Mouse (Mus musculus) cerebellum, adult 2 months (tissue): ENCODE data around the gene Kcnh1. TPM values are rescaled to one million over a fixed set of nuclear protein-coding genes. Genes with fewer than 3 reads are reported as not detected.

Experiments used
- DNase-seq, 2 experiments: peaks; one replicate each; pipeline ENCODE4 v3.0.0; 2021
- H3K27ac ChIP-seq: fragments of 200-500 bp; 2 replicates; pipeline ENCODE4 v1.5.1; 2012; ENCODE audit warnings: low read length, control low read depth, inconsistent platforms; ENCODE audit not compliant: insufficient read depth
- H3K27me3 ChIP-seq: fragments of 200-500 bp; 2 replicates; pipeline ENCODE4 v1.6.1; 2012; ENCODE audit warnings: inconsistent platforms, mild to moderate bottlenecking, low read length, moderate library complexity; ENCODE audit not compliant: control insufficient read depth, insufficient read depth
- H3K4me1 ChIP-seq: fragments of 200-500 bp; 2 replicates; pipeline ENCODE4 v1.6.1; 2011; ENCODE audit warnings: low read length; ENCODE audit not compliant: control insufficient read depth, insufficient read depth
- H3K4me3 ChIP-seq: fragments of 200-500 bp; replicated peaks from 2 replicates; pipeline ENCODE3; 2011; ENCODE audit warnings: mild to moderate bottlenecking, low read depth, low read length, control low read depth; ENCODE audit not compliant: insufficient read depth
- CTCF ChIP-seq: fragments of 200-500 bp; IDR thresholded peaks from 2 replicates; pipeline ENCODE4 v1.5.1; 2011; ENCODE audit warnings: low read depth, mild to moderate bottlenecking, control low read depth, low read length, moderate library complexity, borderline replicate concordance; ENCODE audit not compliant: insufficient read depth
- POLR2A ChIP-seq: fragments of 200-500 bp; IDR thresholded peaks from 2 replicates; pipeline ENCODE4 v1.6.1; 2011; ENCODE audit warnings: low read length, control low read depth, borderline replicate concordance; ENCODE audit not compliant: insufficient read depth
- WGBS: fragments of 180-500 bp; shearing (Covaris S2); methylation state at CpG from one replicate; pipeline ENCODE4 v1.1.7; 2018; 5-methylcytosine and 5-hydroxymethylcytosine counted together
- polyA plus RNA-seq: library from polyadenylated mRNA; depleted of rRNA; stranded (reverse); fragments of >200 nt; gene quantifications from 2 replicates; pipeline ENCODE4 v1.2.3, GENCODE M21; 2012; rRNA removed

The Kcnh1 gene
- polyA plus RNA-seq, 1 experiment: 18.6 TPM

DNA sequence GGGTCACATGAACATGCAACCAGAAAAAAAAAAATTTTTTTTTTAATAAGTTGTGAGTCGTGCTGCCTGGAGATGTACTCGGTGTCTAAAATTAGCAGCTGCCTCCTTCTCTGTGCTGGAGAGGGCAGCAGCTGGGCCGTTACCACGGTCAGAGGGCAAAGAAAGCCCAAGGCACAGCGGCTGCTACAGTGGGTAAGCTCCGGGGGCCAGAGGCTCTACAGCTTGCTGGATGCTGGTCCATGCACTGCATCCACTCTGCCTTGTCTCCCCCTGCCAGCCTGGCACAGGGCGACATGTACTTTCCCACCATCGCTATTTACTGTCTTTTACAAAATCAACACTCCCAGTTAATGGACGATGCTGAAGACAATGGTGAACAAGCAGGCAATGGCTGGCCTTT, 353.5 kb downstream of the Kcnh1 start:
- Histone ChIP-seq H3K4me1 (peaks cover 2% of the 10 kb centered on the region; the same call in 1 of the 2 replicates), H3K4me3 (no peak overlapping the region), H3K27ac (no peak overlapping the region), H3K27me3 (no peaks in the 10 kb centered on the region)
- DNase-seq: no peak
- TF ChIP-seq POLR2A: no peak
- TF ChIP-seq CTCF: no peak
- WGBS: 91% methylated on average over 9 of the region's 9 CpGs

DNA sequence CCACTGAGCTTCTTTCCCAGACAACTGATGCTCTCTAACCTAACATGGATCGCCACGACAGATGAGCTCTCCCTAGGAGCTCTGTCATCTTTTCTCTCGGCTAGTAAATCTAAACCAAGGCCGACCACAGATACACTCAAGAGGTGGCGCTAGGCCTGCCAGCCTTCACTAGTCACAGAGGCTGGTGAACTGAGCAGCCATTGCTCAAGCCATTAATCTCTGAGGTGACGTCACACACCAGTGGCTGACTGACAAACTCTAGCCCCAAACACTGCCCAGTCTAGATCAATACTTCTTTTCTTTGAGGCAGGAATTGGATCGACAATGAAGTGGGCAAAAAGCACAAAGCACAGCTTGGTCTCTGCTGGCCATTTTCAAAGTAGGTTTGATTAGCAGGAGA, 354.3 kb downstream of the Kcnh1 start:
- peaks cover 2% of the 10 kb centered on the region; the same call in 1 of the 2 replicates for H3K4me1 ChIP-seq
- DNase-seq: peak in 1 of 2 experiments; percentile 21
- H3K27me3 ChIP-seq: no peaks in the 10 kb centered on the region
- H3K4me3 ChIP-seq: no peak overlapping the region
- TF ChIP-seq POLR2A: no peak
- no peak for TF ChIP-seq CTCF
- WGBS: 29% methylated on average over 7 of the region's 7 CpGs
- no peak overlapping the region for H3K27ac ChIP-seq

DNA sequence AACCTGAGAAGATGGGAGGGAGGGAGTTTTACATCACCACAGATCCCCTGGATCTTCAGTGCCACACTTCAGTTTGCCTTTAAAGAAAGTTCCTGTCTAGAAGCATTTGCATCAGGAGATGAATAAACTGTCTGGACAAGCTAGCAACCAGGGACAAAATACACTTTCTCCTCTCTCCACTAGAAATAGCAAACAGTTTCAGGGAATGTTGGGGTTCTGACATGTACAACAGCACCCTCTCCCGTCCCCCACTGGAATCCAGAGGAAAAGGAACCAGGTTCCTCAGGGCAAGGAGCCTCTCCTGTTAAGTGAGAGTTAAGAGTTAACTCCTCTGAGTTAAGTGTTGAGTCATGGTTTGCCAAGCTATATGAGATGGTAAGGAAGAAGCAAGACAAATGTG, 356.3 kb downstream of the Kcnh1 start:
- peak; percentile 25 to 44 for DNase-seq
- 32% methylated on average over 1 of the region's 1 CpGs for WGBS
- TF ChIP-seq POLR2A (no peak), CTCF (peak; percentile 74)
- no peaks in the 10 kb centered on the region for H3K27me3 ChIP-seq
- H3K4me3 ChIP-seq: no peak overlapping the region
- peaks cover 2% of the 10 kb centered on the region; the same call in 1 of the 2 replicates for H3K4me1 ChIP-seq
- no peak overlapping the region for H3K27ac ChIP-seq

DNA sequence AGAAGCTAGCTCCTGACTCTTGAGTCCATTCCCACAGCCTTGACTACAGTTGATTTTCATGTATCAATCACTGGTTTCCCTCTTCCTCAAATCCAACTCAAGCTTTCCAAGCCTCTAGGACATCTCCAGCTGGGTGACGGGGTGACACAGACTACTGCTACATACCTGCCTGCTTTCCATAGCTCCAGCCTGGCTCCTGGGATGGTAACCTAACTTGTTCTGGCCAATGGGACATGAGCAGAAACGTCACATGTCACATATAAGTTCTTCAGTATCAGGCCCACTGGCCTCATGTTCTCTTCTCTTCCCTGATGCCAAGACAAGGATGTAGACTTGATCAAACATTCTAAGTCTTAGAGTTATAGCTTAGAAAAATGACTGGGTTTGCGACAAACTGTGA, 360.0 kb downstream of the Kcnh1 start:
- Histone ChIP-seq H3K4me3 (no peak overlapping the region), H3K4me1 (no peaks in the 10 kb centered on the region), H3K27me3 (no peaks in the 10 kb centered on the region), H3K27ac (no peak overlapping the region)
- WGBS: 95% methylated on average over 3 of the region's 3 CpGs
- DNase-seq: no peak
- TF ChIP-seq CTCF: no peak

DNA sequence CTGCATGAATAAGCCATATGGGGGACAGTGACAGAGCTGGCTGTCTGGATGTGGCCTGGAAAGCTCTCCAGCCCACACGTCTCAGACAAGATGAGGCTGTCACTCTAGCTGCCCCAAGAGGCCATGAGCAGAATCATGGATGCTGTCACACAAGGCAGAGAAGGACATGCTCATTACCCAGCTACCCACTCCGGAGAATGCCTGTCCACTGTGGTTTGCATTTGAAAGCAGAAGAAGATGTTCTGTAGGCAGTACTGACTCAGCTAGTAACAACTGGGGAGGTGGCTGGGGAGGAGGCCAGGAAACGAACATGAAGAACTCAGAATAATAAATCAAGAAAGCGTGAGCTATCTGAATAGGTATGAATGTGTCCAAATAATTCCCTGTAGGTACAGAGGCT, 364.9 kb downstream of the Kcnh1 start:
- peaks cover 9% of the 10 kb centered on the region for H3K4me1 ChIP-seq
- no peaks in the 10 kb centered on the region for H3K27me3 ChIP-seq
- 60% methylated on average over 4 of the region's 4 CpGs for WGBS
- no peak overlapping the region for H3K27ac ChIP-seq
- TF ChIP-seq CTCF (no peak), POLR2A (no peak)
- H3K4me3 ChIP-seq: no peak overlapping the region
- no peak for DNase-seq

DNA sequence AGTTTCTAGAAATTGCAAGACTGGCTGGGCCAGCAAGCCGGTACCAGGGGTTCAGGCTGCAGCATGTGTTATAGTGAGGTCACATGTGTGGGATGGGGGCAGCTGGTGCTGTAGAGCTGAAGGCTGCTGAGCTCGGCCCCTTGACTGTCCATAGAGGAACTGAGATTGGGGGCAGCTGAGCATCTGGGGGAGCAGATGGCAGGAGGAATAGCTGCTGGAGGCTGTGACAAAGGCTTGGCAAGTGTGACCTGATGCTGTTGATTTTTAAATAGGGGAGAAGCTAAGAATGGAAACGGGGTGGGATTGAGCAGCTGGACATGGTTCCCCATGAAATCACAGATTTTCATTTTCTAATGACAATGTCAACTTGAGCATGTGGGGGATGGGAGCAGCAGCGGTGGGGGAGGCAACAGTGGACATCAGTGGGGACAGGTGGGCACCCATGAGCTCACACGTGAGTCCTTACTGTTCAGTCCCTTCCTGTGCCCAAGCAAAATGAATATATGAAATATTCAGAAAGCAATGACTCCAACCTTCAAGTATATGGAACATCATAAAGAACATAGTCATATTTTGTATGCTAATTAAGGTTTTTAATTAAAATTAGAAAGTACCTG, 367.5 kb downstream of the Kcnh1 start:
- no peak for TF ChIP-seq POLR2A
- no peak for TF ChIP-seq CTCF

DNA sequence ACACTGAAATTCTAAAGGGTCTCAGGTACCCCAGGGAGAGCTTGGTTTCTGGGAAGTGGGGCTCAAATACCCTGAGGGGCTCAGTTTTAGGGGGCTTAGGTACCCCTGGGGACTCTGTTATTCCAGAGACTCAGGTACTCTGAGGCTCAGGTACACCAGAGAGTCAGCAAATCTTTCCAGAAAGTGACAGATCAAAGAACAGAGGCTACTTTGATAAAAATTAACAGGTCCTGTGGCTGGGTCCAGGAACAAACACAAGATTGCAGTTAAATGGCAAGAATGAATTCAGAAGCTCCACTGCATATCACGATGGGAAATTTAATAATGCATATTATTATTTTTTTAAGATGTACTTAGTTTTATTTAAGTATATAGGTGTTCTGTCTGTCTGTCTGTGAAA, 368.8 kb downstream of the Kcnh1 start:
- DNase-seq: no peak
- WGBS: 92% methylated on average over 1 of the region's 1 CpGs
- H3K27me3 ChIP-seq: no peaks in the 10 kb centered on the region

More for the DNA sequence above, 367.5 kb downstream of the Kcnh1 start:
- Histone ChIP-seq H3K27me3 (no peaks in the 10 kb centered on the region), H3K27ac (no peak overlapping the region), H3K4me3 (no peak overlapping the region), H3K4me1 (peaks cover 9% of the 10 kb centered on the region)
- peak in 1 of 2 experiments; percentile 13 for DNase-seq
- WGBS: 32% methylated on average over 5 of the region's 5 CpGs

More for the DNA sequence above, 368.8 kb downstream of the Kcnh1 start:
- no peak overlapping the region for H3K4me3 ChIP-seq
- TF ChIP-seq CTCF (no peak), POLR2A (no peak)
- peaks cover 9% of the 10 kb centered on the region for H3K4me1 ChIP-seq
- H3K27ac ChIP-seq: no peak overlapping the region

Other genes with a start within 250 kb of the Kcnh1 start
- gene Rd3, start 213.4 kb upstream of the Kcnh1 start, polyA plus RNA-seq: 0.52 and 1.6 TPM in 2 replicates
- 3.6 and 3.8 TPM in 2 replicates for gene Traf5, start 98.2 kb upstream of the Kcnh1 start, polyA plus RNA-seq
- gene Rcor3, start 52.7 kb upstream of the Kcnh1 start, polyA plus RNA-seq: 38.7 and 38.9 TPM in 2 replicates